Mouse (Mus musculus) lung, postnatal 0 days (tissue): ENCODE results near the gene Asb5. TPM values are rescaled to one million over a fixed set of nuclear protein-coding genes. Genes with fewer than 3 reads are reported as not detected.

Source experiments
- ATAC-seq: fragments of 200-750 bp; cut with Nextera tagmentation; 2 replicates; pipeline ENCODE4 v1.8.0; 2017; ENCODE audit warnings: moderate library complexity
- DNase-seq: peaks from one replicate; pipeline ENCODE4 v3.0.0-alpha.2; 2016; ENCODE audit warnings: low spot score
- H3K27ac ChIP-seq: fragments of 300-500 bp; sonication (generic); 2 replicates; pipeline ENCODE4 v1.5.1; 2014; ENCODE audit warnings: antibody characterized with exemption, mild to moderate bottlenecking, low read length, mixed read lengths
- H3K27me3 ChIP-seq: fragments of 300-500 bp; sonication (generic); replicated peaks from 2 replicates; pipeline ENCODE4 v1.6.1; 2014; ENCODE audit warnings: low read length, mixed read lengths; ENCODE audit not compliant: insufficient read depth
- H3K36me3 ChIP-seq: fragments of 300-500 bp; sonication (generic); 2 replicates; pipeline ENCODE4 v1.6.1; 2014; ENCODE audit warnings: low read length, mixed read lengths; ENCODE audit not compliant: insufficient read depth
- H3K4me1 ChIP-seq: fragments of 300-500 bp; sonication (generic); 2 replicates; pipeline ENCODE4 v1.6.1; 2014; ENCODE audit warnings: antibody characterized with exemption, low read depth, low read length, mixed read lengths; ENCODE audit not compliant: insufficient read depth
- H3K4me2 ChIP-seq: fragments of 300-500 bp; sonication (generic); replicated peaks from 2 replicates; pipeline ENCODE4 v1.6.1; 2014; ENCODE audit warnings: low read depth, mild to moderate bottlenecking, low read length, moderate library complexity, mixed read lengths
- H3K4me3 ChIP-seq: fragments of 300-500 bp; sonication (generic); 2 replicates; pipeline ENCODE4 v1.5.1; 2014; ENCODE audit warnings: low read depth, low read length
- H3K9ac ChIP-seq: fragments of 300-500 bp; sonication (generic); replicated peaks from 2 replicates; pipeline ENCODE4 v1.6.1; 2014; ENCODE audit warnings: low read depth, mild to moderate bottlenecking
- H3K9me3 ChIP-seq: fragments of 300-500 bp; sonication (generic); 2 replicates; pipeline ENCODE4 v1.6.1; 2016; ENCODE audit warnings: low read length, mixed read lengths
- CTCF ChIP-seq: IDR thresholded peaks from 2 replicates; pipeline ENCODE4 v1.5.1; 2016; ENCODE audit warnings: antibody characterized with exemption, mild to moderate bottlenecking
- EP300 ChIP-seq: IDR thresholded peaks from 2 replicates; pipeline ENCODE4 v1.6.1; 2016; ENCODE audit warnings: antibody characterized with exemption, mild to moderate bottlenecking, control low read depth
- WGBS: fragments of 180-500 bp; shearing (Covaris S2); extraction: QIAGEN DNeasy Blood & Tissue Kit; methylation state at CpG from one replicate; pipeline ENCODE4 v1.1.7; 2014; 5-methylcytosine and 5-hydroxymethylcytosine counted together
- polyA plus RNA-seq: library from polyadenylated mRNA; unstranded; fragments of >200 nt; fragmentation: Nextera tagmentation; extraction: Ambion mirVana; gene quantifications from 2 replicates; pipeline ENCODE4 v1.2.1, GENCODE M21; 2015

The Asb5 gene
- polyA plus RNA-seq: 3.8 and 5.2 TPM in 2 replicates

GRCm38 (mm10) chr8:54529382-54530296 lies at the start of gene Asb5, which contains the start of gene Spcs3:
TSS of gene Asb5 (plus strand) at chr8:54529580.
TSS of gene Spcs3 (minus strand) at chr8:54529998.
- no peaks in the 10 kb centered on the region for H3K36me3 ChIP-seq
- peak within 1 kb of the TSS; percentile 77 for H3K9ac ChIP-seq
- peak; percentile 97 for DNase-seq
- TF ChIP-seq EP300 (no peak), CTCF (no peak)
- H3K4me3 ChIP-seq: peak within 1 kb of the TSS; percentile 99
- H3K4me2 ChIP-seq: peak within 1 kb of the TSS; percentile 78
- no peaks in the 10 kb centered on the region for H3K27me3 ChIP-seq
- 2% methylated on average over 72 of the region's 89 CpGs for WGBS
- H3K27ac ChIP-seq: peak within 1 kb of the TSS; percentile 80
- 0 out of 2 replicates have a peak, but pooled peaks cover 4% of the 10 kb centered on the region for H3K4me1 ChIP-seq
- peak; percentile 96 for ATAC-seq
- H3K9me3 ChIP-seq: no peaks in the 10 kb centered on the region

GRCm38 (mm10) chr8:54486555-54487273 lies 42.7 kb upstream of the Asb5 start:
- WGBS: 23% methylated on average over 19 of the region's 19 CpGs
- Histone ChIP-seq H3K36me3 (no peaks in the 10 kb centered on the region), H3K4me3 (peak overlapping the region; percentile 17; the same call in 1 of the 2 replicates), H3K4me2 (peak overlapping the region; percentile 39), H3K27ac (no peak overlapping the region), H3K9ac (no peak overlapping the region), H3K9me3 (no peaks in the 10 kb centered on the region), H3K27me3 (no peaks in the 10 kb centered on the region), H3K4me1 (no peaks in the 10 kb centered on the region)
- no peak for DNase-seq
- ATAC-seq: no peak
- TF ChIP-seq EP300 (0 out of 2 replicates have a peak, but pooled peaks have one; percentile 31), CTCF (no peak; the same call in 1 of the 2 replicates)

GRCm38 (mm10) chr8:54488437-54488836 lies 40.9 kb upstream of the Asb5 start:
- DNase-seq: no peak
- no peaks in the 10 kb centered on the region for H3K9me3 ChIP-seq

GRCm38 (mm10) chr8:54491057-54491690 lies 38.2 kb upstream of the Asb5 start:
- Histone ChIP-seq H3K4me2 (no peak overlapping the region), H3K9me3 (no peaks in the 10 kb centered on the region), H3K9ac (no peak overlapping the region), H3K27me3 (no peaks in the 10 kb centered on the region), H3K27ac (no peak overlapping the region), H3K4me1 (no peaks in the 10 kb centered on the region), H3K36me3 (no peaks in the 10 kb centered on the region), H3K4me3 (no peak overlapping the region)
- WGBS: 18% methylated on average over 6 of the region's 6 CpGs
- ATAC-seq: no peak
- DNase-seq: peak; percentile 69
- no peak for TF ChIP-seq EP300
- peak; percentile 90 for TF ChIP-seq CTCF

More at GRCm38 (mm10) chr8:54488437-54488836, 40.9 kb upstream of the Asb5 start:
- Histone ChIP-seq H3K9ac (no peak overlapping the region), H3K4me3 (no peak overlapping the region), H3K36me3 (no peaks in the 10 kb centered on the region), H3K27me3 (no peaks in the 10 kb centered on the region), H3K27ac (no peak overlapping the region), H3K4me1 (no peaks in the 10 kb centered on the region), H3K4me2 (no peak overlapping the region)
- 67% methylated on average over 4 of the region's 4 CpGs for WGBS
- no peak for ATAC-seq
- 0 out of 2 replicates have a peak, but pooled peaks have one; percentile 14 for TF ChIP-seq EP300
- TF ChIP-seq CTCF: no peak

GRCm38 (mm10) chr8:54491934-54492333 lies 37.4 kb upstream of the Asb5 start:
- TF ChIP-seq CTCF: no peak
- no peak for TF ChIP-seq EP300
- H3K27me3 ChIP-seq: no peaks in the 10 kb centered on the region
- no peak overlapping the region for H3K4me3 ChIP-seq
- DNase-seq: no peak
- no peak overlapping the region for H3K27ac ChIP-seq
- no peaks in the 10 kb centered on the region for H3K9me3 ChIP-seq
- H3K9ac ChIP-seq: no peak overlapping the region
- H3K4me2 ChIP-seq: no peak overlapping the region
- no peaks in the 10 kb centered on the region for H3K4me1 ChIP-seq
- ATAC-seq: no peak
- H3K36me3 ChIP-seq: no peaks in the 10 kb centered on the region
- 67% methylated on average over 4 of the region's 4 CpGs for WGBS

- H3K27ac ChIP-seq: no peak overlapping the region
- H3K4me1 ChIP-seq: no peaks in the 10 kb centered on the region
- no peak overlapping the region for H3K4me2 ChIP-seq
- no peak overlapping the region for H3K9ac ChIP-seq
- WGBS: 10% methylated on average over 6 of the region's 6 CpGs
- H3K4me3 ChIP-seq: no peak overlapping the region
- TF ChIP-seq CTCF: peak; percentile 91
- TF ChIP-seq EP300: no peak
- ATAC-seq: no peak
- H3K9me3 ChIP-seq: no peaks in the 10 kb centered on the region
- no peaks in the 10 kb centered on the region for H3K36me3 ChIP-seq
- DNase-seq: peak; percentile 74
- H3K27me3 ChIP-seq: no peaks in the 10 kb centered on the region
Measured at GRCm38 (mm10) chr8:54493110-54493509, 36.3 kb upstream of the Asb5 start.
